Mouse (Mus musculus) adrenal gland, adult 10 weeks (tissue): ENCODE measurements around the gene Mt4. TPM values are rescaled to one million over a fixed set of nuclear protein-coding genes. Genes with fewer than 3 reads are reported as not detected.

ENCODE experiments used
- polyA plus RNA-seq: library from polyadenylated mRNA; stranded (reverse); fragments of 350-450 nt; fragmentation: Illumina TruSeq; extraction: RNeasy Lipid Tissue Mini Kit (QIAGEN cat#74804); gene quantifications from one replicate; pipeline ENCODE4 v1.2.3, GENCODE M21; 2014; ENCODE audit warnings: low read depth, low replicate concordance

The Mt4 gene
- not detected for polyA plus RNA-seq

DNA sequence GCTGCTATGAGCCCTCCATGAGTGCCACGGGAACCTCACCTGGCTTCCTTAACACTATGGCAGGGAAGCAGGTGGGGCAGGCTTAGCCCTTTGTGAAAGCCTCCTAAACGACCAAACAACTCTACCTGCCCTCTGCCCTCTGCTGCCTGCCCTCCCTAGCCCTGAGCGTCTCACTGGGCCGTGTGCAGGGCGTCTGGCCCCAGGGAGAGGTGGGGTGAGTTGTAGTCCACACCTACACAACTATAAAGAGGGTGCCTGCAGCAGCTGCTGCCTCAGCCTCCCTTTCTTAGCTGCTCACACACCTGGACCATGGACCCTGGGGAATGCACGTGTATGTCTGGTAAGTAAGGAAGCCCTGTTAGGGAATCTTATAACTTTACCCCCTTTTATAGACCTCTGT lies at the start of gene Mt4:
Gene Mt4 (plus strand): TSS at position 265 of the 400 bp plus-strand sequence.

GRCm38 (mm10) chr8:94098081-94098974 lies 38.7 kb upstream of the Mt4 start, which contains the start of gene Bbs2:
Bbs2 (minus strand) TSS chr8:94098928.

GRCm38 (mm10) chr8:94152513-94153300 lies 15.7 kb downstream of the Mt4 start, which contains the start of gene Mt3:
Mt3 (plus strand) TSS chr8:94152607.

GRCm38 (mm10) chr8:94172075-94172808 lies 35.2 kb downstream of the Mt4 start, which contains the start of gene Mt2:
Mt2 (plus strand) TSS chr8:94172664.

DNA sequence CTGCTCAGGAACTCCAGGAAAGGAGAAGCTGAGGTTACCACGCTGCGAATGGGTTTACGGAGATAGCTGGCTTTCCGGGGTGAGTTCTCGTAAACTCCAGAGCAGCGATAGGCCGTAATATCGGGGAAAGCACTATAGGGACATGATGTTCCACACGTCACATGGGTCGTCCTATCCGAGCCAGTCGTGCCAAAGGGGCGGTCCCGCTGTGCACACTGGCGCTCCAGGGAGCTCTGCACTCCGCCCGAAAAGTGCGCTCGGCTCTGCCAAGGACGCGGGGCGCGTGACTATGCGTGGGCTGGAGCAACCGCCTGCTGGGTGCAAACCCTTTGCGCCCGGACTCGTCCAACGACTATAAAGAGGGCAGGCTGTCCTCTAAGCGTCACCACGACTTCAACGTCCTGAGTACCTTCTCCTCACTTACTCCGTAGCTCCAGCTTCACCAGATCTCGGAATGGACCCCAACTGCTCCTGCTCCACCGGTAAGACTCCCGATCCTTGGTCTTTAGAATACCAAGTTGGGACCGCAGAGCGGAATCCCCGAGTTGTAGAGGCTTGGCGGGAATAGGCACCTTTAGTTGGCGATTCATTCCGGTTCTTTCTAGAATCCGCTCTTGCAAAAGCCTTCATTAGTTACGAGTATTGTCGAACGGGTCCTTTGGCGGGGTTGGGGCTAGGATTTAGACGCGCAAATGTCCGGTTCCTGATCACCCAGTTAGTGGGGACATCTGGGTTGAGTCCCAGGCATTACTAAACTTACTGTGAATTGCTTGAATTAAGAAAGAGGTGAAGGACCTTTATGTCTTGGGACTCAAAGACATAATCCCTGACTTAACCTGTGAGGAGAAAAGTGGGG lies 42.1 kb downstream of the Mt4 start, which contains the start of gene Mt1:
Gene Mt1 (plus strand): TSS at position 226 of the 856 bp plus-strand sequence.

Other genes starting within 250 kb of the Mt4 start
- 391 TPM for gene Amfr, start 124.4 kb upstream of the Mt4 start, polyA plus RNA-seq
- gene Nudt21, start 100.2 kb upstream of the Mt4 start, polyA plus RNA-seq: 78.1 TPM
- 26.9 TPM for gene Ogfod1, start 100.0 kb upstream of the Mt4 start, polyA plus RNA-seq
- gene Bbs2, start 38.3 kb upstream of the Mt4 start, polyA plus RNA-seq: 13.4 TPM
- not detected for gene Mt3, start 15.4 kb downstream of the Mt4 start, polyA plus RNA-seq
- gene Mt2, start 35.5 kb downstream of the Mt4 start, polyA plus RNA-seq: 13.5 TPM
- 4.9 TPM for gene Mt1, start 41.9 kb downstream of the Mt4 start, polyA plus RNA-seq
- gene Nup93, start 77.4 kb downstream of the Mt4 start, polyA plus RNA-seq: 14.3 TPM
- gene Slc12a3, start 192.0 kb downstream of the Mt4 start, polyA plus RNA-seq: not detected
- gene Herpud1, start 249.2 kb downstream of the Mt4 start, polyA plus RNA-seq: 74.9 TPM